In genomic region chr7:37832322-37832721, GRCm38 (mm10) we compare ENCODE assay signal across 18 mouse cellular contexts. TPM values are rescaled to one million over a fixed set of nuclear protein-coding genes. Genes with fewer than 3 reads are reported as not detected.
DNase-seq lines count a peak whose midpoint lies in the region; ATAC-seq lines count a peak whose summit lies in the region.
"Had no signal": no experiment of that assay in that cellular context is flagged by ENCODE, and none has a peak within 500 bp of the region (broad histone marks: within the 10 kb centered on the region; RNA-seq: fewer than 3 reads in every experiment).

No protein-coding gene starts in this region.

- 0 out of 2 replicates have a peak, but pooled peaks have one; percentile 23 for ATAC-seq in forebrain, embryonic 12.5 days (ENCODE audit: low FRiP score)
- no peak; the same call in 1 of the 2 replicates for ATAC-seq in forebrain, embryonic 13.5 days
- peak; percentile 70 for ATAC-seq in midbrain, embryonic 13.5 days
- ATAC-seq in hindbrain, embryonic 13.5 days (ENCODE audit: low FRiP score), result peak; percentile 57; the same call in 1 of the 2 replicates
- ATAC-seq in neural tube, embryonic 13.5 days (ENCODE audit: low read depth), result 0 out of 2 replicates have a peak, but pooled peaks have one; percentile 21
- ATAC-seq: intestine, postnatal 0 days; liver, embryonic 12.5 days had no signal

- H3K9me3 ChIP-seq in forebrain, embryonic 12.5 days, result no peaks in the 10 kb centered on the region
- H3K9me3 ChIP-seq in forebrain, embryonic 13.5 days (replicated peaks), result no peaks in the 10 kb centered on the region
- no peaks in the 10 kb centered on the region for H3K9me3 ChIP-seq in midbrain, embryonic 13.5 days
- no peaks in the 10 kb centered on the region for H3K9me3 ChIP-seq in midbrain, embryonic 10.5 days (replicated peaks)
- no peaks in the 10 kb centered on the region for H3K9me3 ChIP-seq in hindbrain, embryonic 13.5 days
- H3K9me3 ChIP-seq in neural tube, embryonic 13.5 days, result no peaks in the 10 kb centered on the region
- H3K9me3 ChIP-seq: embryonic facial prominence, embryonic 13.5 days; heart, embryonic 10.5 days; liver, embryonic 12.5 days had no signal

- no peaks in the 10 kb centered on the region for H3K36me3 ChIP-seq in forebrain, embryonic 12.5 days (replicated peaks)
- H3K36me3 ChIP-seq in forebrain, embryonic 13.5 days (ENCODE audit: poor library complexity, severe bottlenecking), result no peaks in the 10 kb centered on the region
- H3K36me3 ChIP-seq in midbrain, embryonic 13.5 days, result no peaks in the 10 kb centered on the region
- H3K36me3 ChIP-seq in midbrain, embryonic 10.5 days, result no peaks in the 10 kb centered on the region
- no peaks in the 10 kb centered on the region for H3K36me3 ChIP-seq in hindbrain, embryonic 13.5 days
- no peaks in the 10 kb centered on the region for H3K36me3 ChIP-seq in neural tube, embryonic 13.5 days
- H3K36me3 ChIP-seq: embryonic facial prominence, embryonic 13.5 days; heart, embryonic 10.5 days; liver, embryonic 12.5 days had no signal

- no peak overlapping the region for H3K9ac ChIP-seq in forebrain, embryonic 12.5 days
- H3K9ac ChIP-seq in forebrain, embryonic 13.5 days, result no peak overlapping the region
- H3K9ac ChIP-seq in midbrain, embryonic 13.5 days (replicated peaks), result no peak overlapping the region
- no peak overlapping the region for H3K9ac ChIP-seq in hindbrain, embryonic 13.5 days
- no peak overlapping the region for H3K9ac ChIP-seq in neural tube, embryonic 13.5 days
- H3K9ac ChIP-seq: embryonic facial prominence, embryonic 13.5 days; liver, embryonic 12.5 days had no signal

- no peak overlapping the region for H3K27ac ChIP-seq in forebrain, embryonic 12.5 days
- no peak overlapping the region for H3K27ac ChIP-seq in forebrain, embryonic 13.5 days
- no peak overlapping the region for H3K27ac ChIP-seq in midbrain, embryonic 13.5 days
- no peak overlapping the region; the same call in 1 of the 2 replicates for H3K27ac ChIP-seq in midbrain, embryonic 10.5 days (replicated peaks)
- H3K27ac ChIP-seq in hindbrain, embryonic 13.5 days, result no peak overlapping the region
- H3K27ac ChIP-seq in neural tube, embryonic 13.5 days (replicated peaks), result no peak overlapping the region
- H3K27ac ChIP-seq: embryonic facial prominence, embryonic 13.5 days; heart, embryonic 10.5 days; liver, embryonic 12.5 days had no signal

- no peak overlapping the region for H3K4me2 ChIP-seq in forebrain, embryonic 12.5 days
- no peak overlapping the region for H3K4me2 ChIP-seq in forebrain, embryonic 13.5 days
- H3K4me2 ChIP-seq in midbrain, embryonic 13.5 days (replicated peaks), result no peak overlapping the region
- H3K4me2 ChIP-seq in hindbrain, embryonic 13.5 days, result no peak overlapping the region
- H3K4me2 ChIP-seq in neural tube, embryonic 13.5 days, result no peak overlapping the region
- H3K4me2 ChIP-seq: embryonic facial prominence, embryonic 13.5 days; liver, embryonic 12.5 days had no signal

- H3K27me3 ChIP-seq in forebrain, embryonic 12.5 days, result peaks cover 30% of the 10 kb centered on the region; the same call in 1 of the 2 replicates
- H3K27me3 ChIP-seq in forebrain, embryonic 13.5 days, result peaks cover 7% of the 10 kb centered on the region
- H3K27me3 ChIP-seq in midbrain, embryonic 13.5 days, result no peaks in the 10 kb centered on the region
- no peaks in the 10 kb centered on the region for H3K27me3 ChIP-seq in midbrain, embryonic 10.5 days (ENCODE audit: low read depth, poor library complexity, severe bottlenecking)
- 0 out of 2 replicates have a peak, but pooled peaks cover 4% of the 10 kb centered on the region for H3K27me3 ChIP-seq in hindbrain, embryonic 13.5 days
- no peaks in the 10 kb centered on the region for H3K27me3 ChIP-seq in neural tube, embryonic 13.5 days
- H3K27me3 ChIP-seq: liver, embryonic 12.5 days had no signal

- 50% methylated on average over 4 of the region's 4 CpGs for WGBS in forebrain, embryonic 12.5 days
- WGBS in forebrain, embryonic 13.5 days, result 41% methylated on average over 4 of the region's 4 CpGs
- WGBS in midbrain, embryonic 13.5 days, result 51% methylated on average over 4 of the region's 4 CpGs
- WGBS in midbrain, embryonic 10.5 days, result 82% methylated on average over 4 of the region's 4 CpGs
- 49% methylated on average over 4 of the region's 4 CpGs for WGBS in hindbrain, embryonic 13.5 days
- 36% methylated on average over 4 of the region's 4 CpGs for WGBS in neural tube, embryonic 13.5 days

- H3K4me1 ChIP-seq in forebrain, embryonic 12.5 days, result peaks cover 10% of the 10 kb centered on the region
- peaks cover 25% of the 10 kb centered on the region for H3K4me1 ChIP-seq in forebrain, embryonic 13.5 days
- peaks cover 11% of the 10 kb centered on the region for H3K4me1 ChIP-seq in midbrain, embryonic 13.5 days (replicated peaks)
- H3K4me1 ChIP-seq in midbrain, embryonic 10.5 days, result peaks cover 9% of the 10 kb centered on the region
- H3K4me1 ChIP-seq in hindbrain, embryonic 13.5 days (replicated peaks), result peaks cover 14% of the 10 kb centered on the region
- H3K4me1 ChIP-seq in neural tube, embryonic 13.5 days (replicated peaks), result peaks cover 27% of the 10 kb centered on the region
- H3K4me1 ChIP-seq: liver, embryonic 12.5 days had no signal

- H3K4me3 ChIP-seq in forebrain, embryonic 12.5 days (replicated peaks), result no peak overlapping the region
- H3K4me3 ChIP-seq in forebrain, embryonic 13.5 days, result no peak overlapping the region
- H3K4me3 ChIP-seq in midbrain, embryonic 13.5 days (replicated peaks), result no peak overlapping the region
- no peak overlapping the region for H3K4me3 ChIP-seq in midbrain, embryonic 10.5 days
- H3K4me3 ChIP-seq in hindbrain, embryonic 13.5 days, result no peak overlapping the region
- no peak overlapping the region for H3K4me3 ChIP-seq in neural tube, embryonic 13.5 days
- H3K4me3 ChIP-seq: embryonic facial prominence, embryonic 13.5 days; heart, embryonic 10.5 days; liver, embryonic 12.5 days had no signal

- DNase-seq in midbrain, embryonic 10.5 days (ENCODE audit: low spot score), result no peak
- DNase-seq in lung, postnatal 4 days, result no peak
- no peak for DNase-seq in heart, postnatal 36 days
- DNase-seq: adrenal gland, postnatal 14 days; gastrocnemius, postnatal 25 days; heart, postnatal 4 days; kidney, postnatal 10 days; layer of hippocampus, adult 9-11 months had no signal

- intact Hi-C loops in heart, postnatal 36 days (cut with DNase I), result no loop called here

RNA-seq across cellular contexts. Expression of gene Zfp536, which starts 58.9 kb away (rescaled TPM):
- polyA plus RNA-seq in forebrain, embryonic 12.5 days (2016; fragmentation: Nextera tagmentation; extraction: Ambion mirVana), result 45.7 and 53.1 TPM in 2 replicates
- 39.7 and 42.0 TPM in 2 replicates for polyA plus RNA-seq in forebrain, embryonic 13.5 days (2015; fragmentation: Nextera tagmentation; extraction: Ambion mirVana)
- polyA plus RNA-seq in midbrain, embryonic 13.5 days (2015; fragmentation: Nextera tagmentation; extraction: Ambion mirVana), result 41.5 and 43.4 TPM in 2 replicates
- 31.0 and 40.3 TPM in 2 replicates for polyA plus RNA-seq in midbrain, embryonic 10.5 days (2016; fragmentation: Nextera tagmentation; extraction: Ambion mirVana)
- polyA plus RNA-seq in hindbrain, embryonic 13.5 days (2015; fragmentation: Nextera tagmentation; extraction: Ambion mirVana), result 50.9 and 51.4 TPM in 2 replicates
- polyA plus RNA-seq in neural tube, embryonic 13.5 days (2015; fragmentation: Nextera tagmentation; extraction: Ambion mirVana), result 51.7 and 52.5 TPM in 2 replicates
- 1 to 10 TPM; 5.7 to 8.2 TPM for total RNA-seq in heart, postnatal 36 days (2021)
- total RNA-seq: megakaryocyte-erythroid progenitor cell, adult 5-6 weeks had no signal
